Mouse (Mus musculus) adrenal gland, postnatal 25 days (tissue): ENCODE measurements at regions not wholly inside any gene's neighbourhood (a gene's known extent, or its start where the extent isn't known, plus 50 kb on each side); places are given as distances from the start of the nearest gene placed in this dataset.

Source experiments
- DNase-seq: peaks from one replicate; pipeline ENCODE4 v3.0.0; 2021; ENCODE audit warnings: mixed read lengths

DNA sequence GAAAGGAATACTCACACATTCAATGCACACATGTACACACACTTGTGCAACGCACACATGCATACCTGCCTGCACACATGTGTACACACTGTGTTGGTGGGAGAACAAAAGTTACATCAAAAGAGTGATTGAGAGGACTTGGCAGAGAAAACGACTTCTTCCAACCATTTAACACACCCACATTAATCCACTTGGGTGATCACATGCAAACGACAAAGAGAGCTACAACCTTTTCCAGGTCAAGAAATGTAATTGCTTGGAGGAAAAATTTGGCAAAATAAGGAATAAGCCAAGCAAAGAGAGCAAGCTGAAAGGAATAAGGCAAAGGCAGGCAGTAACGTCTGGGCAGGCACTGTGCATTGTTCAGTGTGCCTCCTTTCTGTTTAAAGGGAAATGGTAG is 67.3 kb downstream of the C1d start:
- no peak for DNase-seq

GRCm38 (mm10) chr11:17325731-17326646 is 68.6 kb downstream of the C1d start:
- no peak for DNase-seq

DNA sequence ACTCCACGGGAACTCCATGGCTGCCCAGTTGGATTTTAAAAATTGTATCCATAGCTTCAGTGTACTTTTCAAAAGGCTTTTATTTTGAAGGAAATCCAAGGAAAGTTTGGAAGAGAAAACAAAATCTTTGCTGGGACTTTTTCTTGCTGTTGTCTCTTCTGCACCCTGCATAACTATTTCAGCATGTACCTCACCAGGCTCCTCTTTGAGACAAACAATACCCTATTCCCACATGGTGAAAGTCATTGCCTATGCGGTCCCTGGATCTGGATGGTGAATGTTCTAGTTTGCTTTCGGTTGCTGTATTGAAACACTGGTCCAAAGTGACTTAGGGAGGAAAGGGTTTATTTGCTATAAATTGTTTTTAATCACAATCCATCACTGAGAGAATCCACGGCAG is 69.3 kb downstream of the C1d start:
- DNase-seq = no peak

DNA sequence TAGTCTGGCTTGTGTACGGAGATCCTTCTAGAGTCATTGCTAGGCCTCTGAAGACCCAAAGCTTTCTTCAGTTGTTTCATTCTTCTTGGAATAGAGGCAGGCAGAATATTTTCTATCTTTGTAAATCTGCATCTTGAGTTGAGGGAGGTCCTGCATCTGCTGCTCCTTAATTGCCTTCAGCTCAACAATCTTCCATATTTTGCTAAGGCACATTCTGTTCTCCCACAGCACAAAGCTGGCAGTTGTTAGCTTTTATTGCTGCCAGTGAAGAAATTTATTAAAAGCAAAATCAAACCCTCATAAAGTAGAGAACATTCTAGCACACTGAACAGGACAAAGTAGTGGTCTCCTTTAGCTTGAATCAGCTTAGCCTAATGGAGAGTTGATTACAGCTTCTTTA is 94.1 kb downstream of the C1d start:
- DNase-seq = no peak

DNA sequence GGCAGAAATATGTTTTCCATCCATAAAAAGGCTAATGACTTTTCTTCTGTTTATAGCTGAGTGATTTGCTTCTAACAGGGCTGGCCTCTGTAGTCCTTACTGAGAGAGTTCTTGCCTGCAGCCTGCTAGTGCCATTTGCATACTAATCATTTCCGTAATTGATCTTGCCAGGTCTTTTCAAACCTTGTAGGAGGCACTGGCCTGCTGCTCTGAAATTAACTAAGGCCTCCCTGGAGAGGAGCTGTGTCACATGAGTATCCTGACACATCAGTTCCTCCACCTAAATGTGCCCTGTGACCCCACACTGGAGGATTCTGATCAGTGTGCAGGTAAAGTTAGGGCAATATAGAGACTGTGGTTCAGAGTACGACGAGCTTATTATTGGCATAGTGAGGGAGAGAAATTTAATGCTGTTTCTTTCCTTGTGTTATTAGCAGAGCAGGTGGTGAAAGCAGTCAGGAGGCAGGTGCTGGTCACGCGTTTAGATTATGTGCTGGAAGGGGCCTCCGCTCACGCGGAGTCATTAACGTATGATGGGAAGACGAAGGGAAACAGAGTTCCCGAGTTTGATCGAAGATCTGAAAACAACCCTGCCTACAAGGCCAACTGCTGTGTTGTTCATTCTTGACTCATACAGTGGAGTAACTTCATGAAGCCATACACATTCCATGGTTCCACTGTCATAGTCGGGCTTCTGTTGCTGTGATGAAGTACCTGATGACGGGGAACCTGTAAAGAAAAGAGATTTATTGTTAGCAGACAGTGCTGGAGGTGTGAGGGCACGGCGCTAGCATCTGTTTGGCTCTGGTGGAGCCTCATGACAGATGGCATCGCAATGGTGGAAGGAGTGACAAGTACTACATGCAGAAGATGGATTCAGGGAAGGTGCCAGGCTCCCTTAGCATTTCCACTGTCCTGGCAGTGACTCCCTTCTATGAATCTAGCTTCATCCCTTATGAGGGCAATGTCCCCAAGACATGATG is 95.1 kb downstream of the C1d start:
- DNase-seq = no peak

DNA sequence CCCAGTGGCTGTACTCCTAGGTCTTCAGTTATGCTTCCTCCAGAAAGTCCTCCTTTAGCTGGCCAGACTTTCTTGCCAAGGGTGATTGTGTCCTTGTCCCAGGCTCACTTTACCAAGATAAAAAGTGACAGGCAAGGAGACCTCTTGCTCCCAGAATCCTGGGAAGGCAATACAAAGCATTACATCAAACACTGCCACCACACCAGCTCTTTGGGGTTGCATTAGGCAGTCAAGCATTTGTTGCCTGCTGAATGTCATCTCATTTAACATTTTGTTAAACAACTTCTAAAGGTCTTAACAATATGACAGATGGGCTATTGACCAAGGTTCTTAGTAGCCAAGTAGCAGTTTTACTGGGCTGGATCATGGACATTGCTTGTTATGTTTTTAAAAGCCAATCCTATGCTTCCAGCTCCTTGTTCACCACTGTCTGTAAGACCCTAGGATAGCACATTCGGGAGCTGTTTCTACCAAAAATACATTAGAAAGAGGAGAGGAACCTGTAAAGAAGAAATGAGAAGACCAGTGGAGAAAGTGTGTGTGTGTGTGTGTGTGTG is 102.4 kb downstream of the C1d start:
- DNase-seq = no peak

GRCm38 (mm10) chr11:17377859-17378258 is 120.5 kb downstream of the C1d start:
- DNase-seq = no peak

GRCm38 (mm10) chr11:17386756-17387155 is 129.4 kb downstream of the C1d start:
- DNase-seq = no peak

GRCm38 (mm10) chr11:17393832-17394231 is 136.5 kb downstream of the C1d start:
- DNase-seq = no peak

- no peak for DNase-seq
Observed at GRCm38 (mm10) chr11:17414531-17414930, 157.2 kb downstream of the C1d start.

DNA sequence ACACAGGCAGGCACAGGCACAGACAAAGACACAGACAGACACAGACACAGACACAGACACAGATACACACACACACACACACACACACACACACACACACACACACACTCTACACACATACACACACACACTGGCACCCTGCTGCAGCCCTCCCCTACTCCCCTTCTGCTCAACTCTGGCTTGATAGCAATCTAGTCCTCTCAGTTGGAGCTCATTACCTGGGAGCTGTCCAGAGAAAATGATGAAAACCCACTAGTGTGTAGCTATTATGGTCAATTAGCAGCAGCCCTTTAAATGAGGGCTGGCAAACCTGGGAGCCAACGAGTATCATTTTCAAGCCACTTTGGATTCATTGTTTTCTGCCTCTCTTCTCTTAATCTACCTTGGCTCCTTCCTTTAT is 157.8 kb downstream of the C1d start:
- DNase-seq = no peak

DNA sequence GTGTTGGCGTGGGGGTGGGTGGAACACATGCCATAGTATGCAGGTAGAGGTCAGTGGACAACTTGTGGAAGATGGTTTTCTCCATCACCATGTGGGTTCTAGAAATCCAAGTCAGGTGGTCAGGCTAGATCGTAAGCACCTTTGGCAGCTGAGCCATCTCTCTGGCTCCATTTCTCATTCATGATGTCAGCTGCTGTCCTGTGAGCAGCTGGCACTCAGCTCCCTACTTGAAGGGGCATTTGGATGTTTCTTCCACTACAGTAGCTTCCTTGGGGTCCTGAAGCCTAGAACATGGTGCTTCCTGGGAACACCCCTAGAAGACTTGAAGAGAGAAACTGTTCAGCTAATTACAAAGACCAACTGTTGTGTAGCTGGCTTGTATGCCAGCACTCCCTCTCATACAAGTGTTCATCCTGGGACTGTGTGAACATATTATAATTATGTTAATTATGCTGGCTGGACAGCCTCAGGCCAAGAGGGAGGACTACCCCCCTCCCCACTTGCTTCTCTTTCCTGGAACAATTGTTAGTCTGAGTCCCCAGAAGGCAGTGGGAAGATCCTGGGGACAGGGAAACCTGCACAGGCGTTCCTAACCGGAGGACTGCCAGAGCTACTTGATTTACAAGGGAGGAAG is 160.4 kb downstream of the C1d start:
- no peak for DNase-seq

- DNase-seq = no peak
Observed at GRCm38 (mm10) chr11:17442133-17442532, 184.8 kb downstream of the C1d start.

GRCm38 (mm10) chr11:17449289-17449688 is 191.9 kb downstream of the C1d start:
- no peak for DNase-seq

- no peak for DNase-seq
Observed at GRCm38 (mm10) chr11:17450360-17451045, 193.1 kb downstream of the C1d start.

DNA sequence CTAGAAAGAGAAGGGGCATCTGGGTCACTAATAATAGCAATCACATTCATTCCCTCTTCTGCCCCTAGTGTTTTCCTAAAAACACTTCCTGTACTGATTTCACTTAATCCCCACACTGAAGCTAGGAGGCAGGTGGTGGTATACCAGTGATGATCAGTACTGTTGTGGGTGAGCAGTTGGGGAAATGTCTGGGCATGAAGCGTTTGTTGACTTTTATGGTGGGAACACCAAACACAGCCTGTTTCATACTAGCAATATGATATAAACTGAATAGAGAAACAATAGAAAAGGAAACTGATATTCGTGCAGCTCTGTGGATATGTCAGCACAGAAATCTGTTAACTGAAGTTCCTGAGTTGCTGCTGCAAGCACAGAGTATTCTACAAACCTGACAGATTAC is 194.1 kb downstream of the C1d start:
- DNase-seq = no peak

- no peak for DNase-seq
Observed at GRCm38 (mm10) chr11:17453530-17453929, 196.2 kb downstream of the C1d start.

- no peak for DNase-seq
Observed at GRCm38 (mm10) chr11:17458946-17459345, 201.6 kb downstream of the C1d start.

DNA sequence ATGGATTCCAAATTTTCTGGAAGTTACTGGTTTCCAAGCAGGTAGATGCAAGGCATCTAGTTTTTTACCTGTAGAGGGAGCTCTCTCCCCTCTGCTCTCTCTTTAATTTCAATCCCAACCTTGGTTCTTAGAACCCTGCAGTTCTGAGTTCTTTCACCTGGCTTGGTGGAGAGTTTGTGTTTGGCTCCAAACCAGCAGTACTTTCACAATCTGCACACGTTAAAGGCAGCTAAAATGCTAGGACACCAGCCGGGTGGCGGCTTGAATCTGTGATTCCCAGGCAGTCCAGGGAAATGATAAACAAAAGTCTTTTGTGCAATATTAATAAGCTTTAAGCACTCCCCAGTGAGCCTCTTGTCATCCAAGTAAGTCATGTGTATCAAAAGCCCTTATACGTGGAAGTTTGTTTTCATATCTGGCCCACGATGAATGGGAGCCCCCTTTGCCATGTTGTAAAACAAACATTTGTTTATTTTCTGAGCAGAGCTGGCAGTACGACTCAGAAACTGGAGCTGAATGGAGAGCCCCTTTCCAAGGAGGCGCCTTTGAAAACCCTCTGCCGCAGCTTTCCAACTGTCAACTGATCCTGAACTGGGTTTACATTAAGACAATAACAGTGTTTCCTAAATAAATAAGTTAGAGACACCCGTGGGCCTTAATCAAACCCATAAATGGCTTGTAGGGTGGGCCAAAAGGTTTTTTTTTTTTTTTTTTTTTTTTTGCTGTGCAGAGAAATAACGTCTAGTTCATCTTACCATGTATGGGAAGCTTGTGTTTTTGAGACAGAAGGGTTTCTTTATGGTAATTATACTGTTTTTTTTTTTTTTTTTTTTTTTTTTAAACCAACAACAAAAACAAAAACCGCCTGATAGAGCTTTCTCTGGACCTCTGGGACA is 202.9 kb downstream of the C1d start:
- DNase-seq = no peak

DNA sequence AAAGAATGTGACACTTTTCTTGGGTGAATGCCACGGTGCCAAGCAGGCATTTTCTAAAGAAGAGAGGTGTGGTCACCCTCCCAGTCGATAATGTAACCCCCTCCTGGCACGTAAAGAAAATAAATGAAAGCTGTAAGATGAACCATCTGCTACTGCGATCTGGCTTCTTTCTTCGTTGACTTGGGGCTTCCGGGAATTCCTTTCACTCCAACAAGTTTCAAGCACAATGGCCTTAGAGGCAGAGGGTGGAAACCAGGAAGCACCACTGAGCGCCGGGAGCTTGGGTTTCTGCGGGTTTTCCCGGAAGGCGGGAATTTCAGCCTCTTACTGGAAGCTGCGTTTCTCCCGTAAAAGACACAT is 203.5 kb downstream of the C1d start:
- DNase-seq = no peak

- DNase-seq = no peak
Observed at GRCm38 (mm10) chr11:17461701-17462100, 204.3 kb downstream of the C1d start.
